Mouse (Mus musculus) kidney, embryonic 14.5 days (tissue): ENCODE measurements around the gene Nt5c2. TPM values are rescaled to one million over a fixed set of nuclear protein-coding genes. Genes with fewer than 3 reads are reported as not detected.

ENCODE experiments used
- ATAC-seq: fragments of 200-750 bp; cut with Nextera tagmentation; 2 replicates; pipeline ENCODE4 v1.8.0; 2017; ENCODE audit warnings: moderate number of reproducible peaks, mild to moderate bottlenecking, moderate TSS enrichment, moderate library complexity; ENCODE audit not compliant: low FRiP score, low TSS enrichment
- H3K27ac ChIP-seq: fragments of 300-500 bp; sonication (generic); 2 replicates; pipeline ENCODE4 v1.5.1; 2014; ENCODE audit warnings: low read depth, mild to moderate bottlenecking, low read length, moderate library complexity, mixed read lengths
- H3K27me3 ChIP-seq: fragments of 300-500 bp; sonication (generic); 2 replicates; pipeline ENCODE4 v1.6.1; 2014; ENCODE audit warnings: mild to moderate bottlenecking, low read length; ENCODE audit not compliant: control insufficient read depth, insufficient read depth
- H3K36me3 ChIP-seq: fragments of 300-500 bp; sonication (generic); 2 replicates; pipeline ENCODE4 v1.6.1; 2014; ENCODE audit warnings: low read length, mixed read lengths; ENCODE audit not compliant: control insufficient read depth, insufficient read depth
- H3K4me1 ChIP-seq: fragments of 300-500 bp; sonication (generic); 2 replicates; pipeline ENCODE4 v1.6.1; 2014; ENCODE audit warnings: low read length, mixed read lengths; ENCODE audit not compliant: control insufficient read depth, insufficient read depth
- H3K4me2 ChIP-seq: fragments of 300-500 bp; sonication (generic); replicated peaks from 2 replicates; pipeline ENCODE4 v1.6.1; 2014; ENCODE audit warnings: low read depth, mild to moderate bottlenecking, low read length
- H3K4me3 ChIP-seq: fragments of 300-500 bp; sonication (generic); 2 replicates; pipeline ENCODE4 v1.5.1; 2014; ENCODE audit warnings: mild to moderate bottlenecking, low read length
- H3K9ac ChIP-seq: fragments of 300-500 bp; sonication (generic); 2 replicates; pipeline ENCODE4 v1.6.1; 2014; ENCODE audit warnings: low read depth, mild to moderate bottlenecking, low read length, moderate library complexity
- H3K9me3 ChIP-seq: fragments of 300-500 bp; sonication (generic); 2 replicates; pipeline ENCODE4 v1.6.1; 2016; ENCODE audit warnings: low read length; ENCODE audit not compliant: control insufficient read depth
- WGBS: fragments of 180-500 bp; shearing (Covaris S2); extraction: QIAGEN DNeasy Blood & Tissue Kit; methylation state at CpG from one replicate; pipeline ENCODE4 v1.1.7; 2014; 5-methylcytosine and 5-hydroxymethylcytosine counted together
- polyA plus RNA-seq: library from polyadenylated mRNA; unstranded; fragments of >200 nt; fragmentation: Nextera tagmentation; extraction: Ambion mirVana; gene quantifications from 2 replicates; pipeline ENCODE4 v1.2.1, GENCODE M21; 2014

Nt5c2 gene
- polyA plus RNA-seq, 1 experiment from 2014 or later, result 80.2 TPM

DNA sequence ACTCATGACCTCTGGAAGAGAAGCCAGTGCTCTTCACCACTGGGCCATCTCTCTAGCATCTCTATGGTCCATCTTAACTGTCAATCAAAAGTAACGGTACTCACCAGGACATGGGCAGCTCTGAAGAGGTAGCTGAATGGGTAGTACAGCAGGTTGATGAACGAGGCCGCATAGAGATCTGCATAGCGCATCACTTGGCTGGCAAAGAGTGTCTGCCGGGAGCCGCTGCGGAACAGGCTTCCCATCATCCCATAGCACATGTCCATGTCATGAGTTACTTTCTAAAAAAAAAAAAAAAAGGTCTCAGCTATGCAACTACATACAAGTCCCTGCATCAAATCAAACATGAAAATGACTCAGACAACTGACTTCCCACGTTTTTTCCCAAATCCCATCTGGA lies 125.3 kb downstream of the Nt5c2 start:
- WGBS, result 97% methylated on average over 8 of the region's 8 CpGs
- no peak overlapping the region for H3K4me3 ChIP-seq
- no peak overlapping the region for H3K27ac ChIP-seq
- H3K9ac ChIP-seq, result no peak overlapping the region
- H3K4me2 ChIP-seq, result no peak overlapping the region
- peaks cover 77% of the 10 kb centered on the region for H3K36me3 ChIP-seq
- H3K27me3 ChIP-seq, result no peaks in the 10 kb centered on the region
- H3K4me1 ChIP-seq, result no peaks in the 10 kb centered on the region
- ATAC-seq, result no peak
- H3K9me3 ChIP-seq, result no peaks in the 10 kb centered on the region

DNA sequence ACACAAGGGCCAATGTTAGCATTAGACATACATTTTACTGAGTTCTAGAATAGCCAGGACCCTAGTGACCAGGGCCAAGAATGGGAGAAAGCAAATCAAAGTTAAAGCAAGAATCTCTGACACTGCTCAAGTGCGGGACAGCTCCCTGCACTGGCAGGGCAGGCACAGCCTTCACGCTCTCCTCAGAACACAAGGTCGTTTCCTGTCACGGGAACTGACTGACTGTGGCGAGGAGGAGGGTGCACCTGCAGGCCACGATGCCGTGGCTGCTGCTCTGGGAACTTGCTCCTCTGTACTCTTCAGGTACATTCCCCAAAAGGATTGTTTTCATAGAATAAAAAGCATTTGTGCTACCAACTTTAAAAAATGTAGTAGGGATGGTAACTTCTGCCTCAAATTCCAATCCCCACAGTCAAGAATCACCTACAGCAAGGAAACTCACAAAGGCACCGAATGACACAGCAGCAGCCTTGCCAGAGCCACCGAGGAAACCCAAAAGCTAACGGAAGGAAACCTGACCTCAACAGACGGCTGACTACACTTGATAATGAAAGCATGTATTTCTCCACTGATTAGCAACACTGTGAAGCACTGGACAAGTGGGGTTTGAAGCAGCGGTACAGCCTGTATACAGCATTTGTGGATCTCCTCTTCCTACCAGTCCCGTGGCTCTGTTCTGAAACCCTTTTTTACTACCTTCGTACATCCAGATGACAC lies 127.0 kb downstream of the Nt5c2 start:
- H3K4me3 ChIP-seq, result no peak overlapping the region
- no peak for ATAC-seq
- no peaks in the 10 kb centered on the region for H3K9me3 ChIP-seq
- H3K27ac ChIP-seq, result no peak overlapping the region
- no peak overlapping the region for H3K9ac ChIP-seq
- H3K36me3 ChIP-seq, result peaks cover 88% of the 10 kb centered on the region
- WGBS, result 66% methylated on average over 14 of the region's 14 CpGs
- no peaks in the 10 kb centered on the region for H3K27me3 ChIP-seq
- H3K4me1 ChIP-seq, result no peaks in the 10 kb centered on the region
- no peak overlapping the region for H3K4me2 ChIP-seq

DNA sequence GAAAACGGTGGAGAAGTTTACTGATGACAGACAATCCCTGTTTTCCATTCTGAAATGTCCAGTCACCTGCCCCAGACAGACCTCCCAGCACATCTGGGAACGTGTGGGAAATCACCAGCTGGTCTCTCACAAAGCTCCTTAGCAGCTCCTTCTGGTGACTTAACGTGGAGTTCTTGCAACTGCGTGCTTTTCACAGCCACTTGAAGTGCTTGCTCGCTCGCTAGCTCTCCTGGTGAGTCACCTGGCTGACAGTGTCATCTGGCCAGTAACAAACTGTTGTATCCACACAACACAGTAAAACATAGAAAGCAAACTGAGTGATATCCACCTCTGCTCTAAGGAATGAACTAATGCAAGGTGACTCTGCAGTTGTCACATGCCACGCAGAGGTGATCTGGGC lies 128.1 kb downstream of the Nt5c2 start:
- Histone ChIP-seq H3K4me1 (no peaks in the 10 kb centered on the region), H3K4me3 (no peak overlapping the region), H3K27ac (no peak overlapping the region), H3K36me3 (peaks cover 81% of the 10 kb centered on the region), H3K9me3 (no peaks in the 10 kb centered on the region), H3K27me3 (no peaks in the 10 kb centered on the region), H3K4me2 (no peak overlapping the region), H3K9ac (no peak overlapping the region)
- 87% methylated on average over 7 of the region's 7 CpGs for WGBS
- no peak for ATAC-seq

DNA sequence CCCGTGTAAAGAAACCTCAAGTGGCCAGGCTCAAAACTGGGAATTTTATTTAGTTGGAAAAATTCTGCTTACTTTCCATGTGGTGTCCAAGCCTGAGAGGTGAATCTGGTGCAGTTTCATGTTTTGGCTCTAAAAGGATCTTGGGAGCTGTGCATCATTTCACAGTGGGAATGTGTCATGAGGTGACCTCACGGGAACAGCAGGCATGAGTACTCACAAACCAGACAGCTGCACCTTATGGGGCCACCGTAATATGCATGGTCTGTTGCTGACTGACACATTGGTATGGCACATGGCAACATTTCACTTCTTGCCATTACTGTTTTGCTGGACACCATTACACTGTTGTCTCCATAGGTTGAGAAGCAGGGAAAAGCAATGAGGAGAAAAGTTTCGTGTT lies 129.6 kb downstream of the Nt5c2 start:
- peaks cover 67% of the 10 kb centered on the region for H3K36me3 ChIP-seq
- 88% methylated on average over 4 of the region's 4 CpGs for WGBS

DNA sequence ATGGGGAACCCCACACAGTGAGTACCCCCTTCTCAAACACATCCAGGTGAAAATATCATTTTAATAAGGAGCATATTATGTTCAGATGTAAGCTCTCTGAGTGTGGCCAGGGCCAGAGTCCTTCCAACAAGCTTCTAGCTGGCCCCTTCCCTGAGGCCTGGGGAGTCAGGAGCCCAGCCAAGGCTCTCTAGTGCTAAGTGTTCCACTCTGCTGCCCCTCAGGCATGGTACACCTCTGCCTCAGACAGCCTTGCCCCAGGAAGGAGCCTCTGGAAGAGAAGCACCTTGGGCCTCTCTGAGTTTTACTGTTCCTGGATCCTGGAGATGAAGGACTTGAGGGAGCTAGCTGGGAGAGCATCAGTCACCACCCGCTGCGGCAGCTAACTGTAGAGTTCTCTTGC lies 135.1 kb downstream of the Nt5c2 start:
- ATAC-seq, result no peak
- no peak overlapping the region for H3K9ac ChIP-seq
- WGBS, result 90% methylated on average over 2 of the region's 2 CpGs
- no peaks in the 10 kb centered on the region for H3K4me1 ChIP-seq
- H3K4me2 ChIP-seq, result no peak overlapping the region
- no peak overlapping the region for H3K4me3 ChIP-seq
- H3K36me3 ChIP-seq, result peaks cover 17% of the 10 kb centered on the region
- no peak overlapping the region for H3K27ac ChIP-seq
- no peaks in the 10 kb centered on the region for H3K9me3 ChIP-seq
- H3K27me3 ChIP-seq, result no peaks in the 10 kb centered on the region

More for the DNA sequence above, 129.6 kb downstream of the Nt5c2 start:
- Histone ChIP-seq H3K4me1 (no peaks in the 10 kb centered on the region), H3K9ac (no peak overlapping the region), H3K9me3 (no peaks in the 10 kb centered on the region), H3K4me3 (no peak overlapping the region), H3K27ac (no peak overlapping the region), H3K4me2 (no peak overlapping the region), H3K27me3 (no peaks in the 10 kb centered on the region)
- no peak for ATAC-seq

DNA sequence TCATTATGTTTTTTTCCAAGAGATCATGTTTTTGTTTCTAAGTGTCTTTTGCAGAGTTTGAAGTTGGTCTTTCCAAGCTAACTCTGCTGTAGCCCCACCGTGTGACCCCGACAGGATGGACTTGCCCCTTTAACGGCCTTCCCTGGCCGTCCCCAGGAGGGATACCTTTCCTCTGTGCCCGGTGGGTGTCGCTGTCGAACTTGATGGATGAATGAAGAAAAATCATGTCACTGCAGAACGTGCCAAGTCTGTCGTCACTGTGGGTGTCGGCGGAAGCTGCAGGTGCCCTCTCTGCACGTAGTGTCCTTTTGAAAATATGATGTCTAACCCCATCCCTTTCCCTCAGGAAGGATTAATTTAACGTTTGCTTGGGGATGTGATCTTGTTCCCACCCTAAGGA lies 136.6 kb downstream of the Nt5c2 start:
- no peak overlapping the region for H3K4me2 ChIP-seq
- H3K27me3 ChIP-seq, result no peaks in the 10 kb centered on the region
- no peaks in the 10 kb centered on the region for H3K9me3 ChIP-seq
- 47% methylated on average over 13 of the region's 13 CpGs for WGBS
- ATAC-seq, result no peak
- no peak overlapping the region for H3K9ac ChIP-seq
- no peak overlapping the region for H3K27ac ChIP-seq
- no peak overlapping the region for H3K4me3 ChIP-seq
- no peaks in the 10 kb centered on the region for H3K4me1 ChIP-seq
- peaks cover 4% of the 10 kb centered on the region; the same call in 1 of the 2 replicates for H3K36me3 ChIP-seq

DNA sequence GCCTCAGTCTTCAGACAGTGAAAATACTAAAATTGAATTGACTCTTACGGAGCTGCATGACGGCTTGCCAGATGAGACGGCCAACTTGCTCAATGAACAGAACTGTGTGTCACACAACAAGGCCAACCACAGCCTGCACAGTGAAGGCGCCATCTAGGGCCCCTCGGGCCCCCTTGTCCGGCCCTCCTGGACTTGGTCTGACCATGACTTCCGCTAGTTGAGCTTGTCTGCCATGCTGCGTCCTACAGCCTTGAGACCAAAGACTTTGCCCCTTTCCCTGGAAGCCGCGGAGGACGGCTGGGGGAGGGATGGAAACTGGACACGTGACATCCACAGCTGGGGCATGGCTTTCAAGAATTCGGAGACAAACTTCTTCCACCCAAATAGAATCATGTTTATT lies 137.1 kb downstream of the Nt5c2 start:
- Histone ChIP-seq H3K4me3 (no peak overlapping the region), H3K27me3 (no peaks in the 10 kb centered on the region), H3K4me1 (no peaks in the 10 kb centered on the region), H3K4me2 (no peak overlapping the region), H3K9me3 (no peaks in the 10 kb centered on the region), H3K9ac (no peak overlapping the region), H3K36me3 (peaks cover 2% of the 10 kb centered on the region; the same call in 1 of the 2 replicates), H3K27ac (no peak overlapping the region)
- WGBS, result 81% methylated on average over 13 of the region's 13 CpGs
- ATAC-seq, result no peak

DNA sequence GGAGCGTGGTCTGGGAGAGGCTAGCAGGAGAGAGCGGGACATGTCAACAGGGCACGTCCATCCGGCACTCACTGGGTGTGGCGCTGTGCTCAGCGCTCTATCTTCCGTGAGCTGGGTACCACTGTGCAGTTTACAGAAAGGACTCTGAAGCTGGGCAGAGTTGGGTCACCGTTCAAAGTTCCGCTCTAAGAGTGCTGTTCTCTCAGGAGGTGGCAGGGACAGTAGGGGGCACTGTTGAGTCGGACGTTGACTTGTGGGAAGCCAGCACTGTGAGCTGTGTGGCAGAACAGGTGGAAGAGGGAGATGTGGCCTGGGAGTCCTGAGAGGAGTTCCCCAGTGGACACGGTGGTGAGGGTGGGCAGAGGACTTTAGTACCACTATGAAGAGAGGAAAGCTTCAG lies 139.2 kb downstream of the Nt5c2 start:
- ATAC-seq, result peak; percentile 79
- no peaks in the 10 kb centered on the region; the same call in 1 of the 2 replicates for H3K36me3 ChIP-seq

DNA sequence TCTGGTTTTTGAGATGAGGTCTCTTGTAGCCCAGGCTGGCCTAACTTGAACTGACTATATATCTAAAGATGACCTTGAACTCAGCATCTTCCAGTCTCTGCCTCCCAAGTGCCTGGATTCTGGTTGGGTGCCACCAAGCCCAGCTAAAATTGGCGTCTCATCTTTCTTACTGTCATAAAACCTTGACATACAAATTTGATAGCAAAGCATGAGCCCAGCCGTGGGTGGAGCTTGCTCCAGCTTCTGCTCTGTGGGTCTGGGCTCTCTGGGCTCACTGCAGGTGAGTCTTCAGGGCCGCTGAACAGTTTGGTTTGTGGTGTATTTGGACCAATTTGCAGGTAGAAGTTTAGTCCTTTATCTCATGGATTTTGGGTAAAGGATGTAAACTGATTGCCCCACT lies 141.0 kb downstream of the Nt5c2 start:
- H3K4me2 ChIP-seq, result no peak overlapping the region
- no peak overlapping the region for H3K27ac ChIP-seq
- WGBS, result 83% methylated on average over 3 of the region's 3 CpGs
- no peaks in the 10 kb centered on the region for H3K9me3 ChIP-seq
- H3K36me3 ChIP-seq, result no peaks in the 10 kb centered on the region; the same call in 1 of the 2 replicates
- H3K4me3 ChIP-seq, result no peak overlapping the region
- H3K9ac ChIP-seq, result no peak overlapping the region
- no peaks in the 10 kb centered on the region for H3K27me3 ChIP-seq
- H3K4me1 ChIP-seq, result no peaks in the 10 kb centered on the region
- no peak for ATAC-seq

More for the DNA sequence above, 139.2 kb downstream of the Nt5c2 start:
- H3K4me1 ChIP-seq, result no peaks in the 10 kb centered on the region
- H3K4me2 ChIP-seq, result no peak overlapping the region
- whole genome bisulfite sequencing, result 47% methylated on average over 12 of the region's 12 CpGs
- no peak overlapping the region for H3K27ac ChIP-seq
- H3K9ac ChIP-seq, result no peak overlapping the region
- H3K4me3 ChIP-seq, result no peak overlapping the region
- H3K9me3 ChIP-seq, result no peaks in the 10 kb centered on the region
- no peaks in the 10 kb centered on the region for H3K27me3 ChIP-seq
